Mouse (Mus musculus): ENCODE measurements at regions not wholly inside any gene's neighbourhood (a gene's known extent, or its start where the extent isn't known, plus 50 kb on each side); places are given as distances from the start of the nearest gene placed in this dataset.

DNA sequence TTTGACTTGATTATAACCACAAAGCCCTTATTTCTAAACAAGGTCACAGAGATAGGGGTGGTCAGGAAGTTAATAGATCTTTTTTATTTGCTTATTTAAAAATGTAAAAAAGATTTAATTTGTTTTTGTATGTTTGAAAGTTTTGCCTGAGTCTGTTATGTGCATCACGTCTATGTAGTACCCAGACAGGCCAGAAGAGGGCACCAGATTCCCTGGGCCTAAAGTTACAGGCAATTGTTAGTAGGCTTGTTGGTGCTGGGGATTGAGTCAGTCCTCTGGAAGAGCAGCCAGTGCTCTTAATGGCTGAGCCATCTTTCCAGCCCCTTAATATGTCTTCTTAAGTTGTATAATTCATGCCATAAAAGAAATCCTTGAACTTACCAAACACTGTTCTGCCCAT, 211.5 kb upstream of the 1700012A03Rik start:
- 71% methylated on average over 1 of the region's 1 CpGs for WGBS
- no peak for TF ChIP-seq CTCF (IDR thresholded peaks at IDR 0.05; ENCODE audit: insufficient read depth, low read depth, low read length)
- no peak for TF ChIP-seq POLR2A (IDR thresholded peaks at IDR 0.05; ENCODE audit: insufficient read depth, low read depth, low read length)

DNA sequence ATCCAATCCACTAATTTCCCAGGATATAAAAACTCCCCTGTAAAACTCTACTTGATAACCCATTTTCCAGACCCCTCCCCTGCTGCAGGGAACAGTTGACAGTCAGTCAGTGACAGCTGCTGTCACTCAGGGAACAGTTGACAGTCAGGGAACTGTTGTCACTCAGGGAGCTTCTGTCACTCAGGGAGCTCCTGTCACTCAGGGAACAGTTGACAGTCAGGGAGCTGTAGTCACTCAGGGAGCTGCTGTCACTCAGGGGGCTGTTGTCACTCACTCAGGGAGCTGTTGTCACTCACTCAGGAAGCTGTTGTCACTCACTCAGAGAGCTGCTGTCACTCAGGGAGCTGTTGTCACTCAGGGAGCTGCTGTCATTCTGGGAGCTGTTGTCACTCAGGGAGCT, 214.3 kb upstream of the 1700012A03Rik start:
- Histone ChIP-seq H3K4me1 (ENCODE audit: control insufficient read depth, insufficient read depth, low read length) (no peaks in the 10 kb centered on the region), H3K4me3 (ENCODE audit: insufficient read depth, low read depth, low read length) (no peak overlapping the region), H3K27ac (ENCODE audit: insufficient read depth, low read depth, low read length) (no peak overlapping the region)
- no peak for TF ChIP-seq POLR2A (IDR thresholded peaks at IDR 0.05; ENCODE audit: insufficient read depth, low read depth, low read length)

More for the DNA sequence above, 211.5 kb upstream of the 1700012A03Rik start:
- H3K4me3 ChIP-seq (ENCODE audit: insufficient read depth, low read depth, low read length), result no peak overlapping the region
- no peak overlapping the region for H3K27ac ChIP-seq (ENCODE audit: insufficient read depth, low read depth, low read length)
- no peaks in the 10 kb centered on the region for H3K4me1 ChIP-seq (ENCODE audit: control insufficient read depth, insufficient read depth, low read length)

GRCm38 (mm10) chr6:31834503-31834902, 215.5 kb upstream of the 1700012A03Rik start:
- TF ChIP-seq CTCF (IDR thresholded peaks at IDR 0.05; ENCODE audit: insufficient read depth, low read depth, low read length), result no peak
- 31% methylated on average over 3 of the region's 4 CpGs for WGBS
- Histone ChIP-seq H3K27ac (ENCODE audit: insufficient read depth, low read depth, low read length) (no peak overlapping the region), H3K4me3 (ENCODE audit: insufficient read depth, low read depth, low read length) (no peak overlapping the region), H3K4me1 (ENCODE audit: control insufficient read depth, insufficient read depth, low read length) (no peaks in the 10 kb centered on the region)

DNA sequence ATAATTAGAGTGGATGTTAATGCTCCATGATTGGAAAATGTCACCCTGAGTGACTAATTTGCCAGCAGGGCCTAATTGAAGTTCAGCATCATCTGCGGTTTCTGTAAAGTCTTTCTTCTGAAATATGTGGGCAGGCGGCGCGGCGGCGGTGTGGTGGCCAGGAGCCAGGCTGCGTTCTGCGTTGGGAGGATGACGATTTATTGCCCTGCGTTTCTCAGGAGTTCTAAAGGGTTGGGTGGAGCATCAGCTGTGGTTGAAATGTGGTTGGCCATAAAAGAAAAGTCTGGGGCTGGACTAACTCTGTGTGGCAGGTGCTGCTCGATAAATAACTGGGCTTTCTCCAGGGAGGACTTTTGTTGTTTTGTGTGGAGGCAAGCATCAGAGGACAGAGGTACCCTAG, 219.4 kb upstream of the 1700012A03Rik start:
- TF ChIP-seq POLR2A (IDR thresholded peaks at IDR 0.05; ENCODE audit: insufficient read depth, low read depth, low read length), result no peak
- TF ChIP-seq CTCF (IDR thresholded peaks at IDR 0.05; ENCODE audit: insufficient read depth, low read depth, low read length), result no peak
- Histone ChIP-seq H3K4me1 (ENCODE audit: control insufficient read depth, insufficient read depth, low read length) (no peaks in the 10 kb centered on the region), H3K4me3 (ENCODE audit: insufficient read depth, low read depth, low read length) (no peak overlapping the region), H3K27ac (ENCODE audit: insufficient read depth, low read depth, low read length) (no peak overlapping the region)
- WGBS, result 63% methylated on average over 11 of the region's 11 CpGs

DNA sequence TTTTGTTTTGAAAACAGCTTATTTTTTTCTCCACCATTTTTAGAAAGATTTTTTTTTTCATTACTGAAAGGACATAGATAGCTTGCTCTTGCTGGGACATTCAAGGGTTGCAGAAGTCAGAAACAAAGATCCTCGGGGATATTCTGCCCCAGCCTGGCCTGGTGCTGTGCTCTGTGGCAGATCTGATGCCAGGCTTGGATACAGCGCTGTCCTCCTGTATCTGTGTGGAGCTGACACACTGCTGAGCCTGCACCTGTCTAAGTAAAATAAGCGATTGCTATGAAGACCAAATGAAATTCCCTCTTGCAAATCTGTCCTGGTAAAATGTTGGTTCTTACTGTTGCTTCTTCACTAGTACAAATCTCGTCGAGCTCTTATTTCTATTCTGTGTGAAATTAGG, 226.4 kb upstream of the 1700012A03Rik start:
- H3K4me1 ChIP-seq (ENCODE audit: control insufficient read depth, insufficient read depth, low read length), result no peaks in the 10 kb centered on the region
- no peak overlapping the region for H3K4me3 ChIP-seq (ENCODE audit: insufficient read depth, low read depth, low read length)
- TF ChIP-seq POLR2A (IDR thresholded peaks at IDR 0.05; ENCODE audit: insufficient read depth, low read depth, low read length), result no peak
- TF ChIP-seq CTCF (IDR thresholded peaks at IDR 0.05; ENCODE audit: insufficient read depth, low read depth, low read length), result no peak
- H3K27ac ChIP-seq (ENCODE audit: insufficient read depth, low read depth, low read length), result no peak overlapping the region
- 90% methylated on average over 5 of the region's 5 CpGs for WGBS

GRCm38 (mm10) chr6:31822186-31823085, 227.6 kb upstream of the 1700012A03Rik start:
- WGBS, result 87% methylated on average over 9 of the region's 9 CpGs
- Histone ChIP-seq H3K27ac (ENCODE audit: insufficient read depth, low read depth, low read length) (no peak overlapping the region), H3K4me3 (ENCODE audit: insufficient read depth, low read depth, low read length) (no peak overlapping the region), H3K4me1 (ENCODE audit: control insufficient read depth, insufficient read depth, low read length) (no peaks in the 10 kb centered on the region)
- TF ChIP-seq POLR2A (IDR thresholded peaks at IDR 0.05; ENCODE audit: insufficient read depth, low read depth, low read length), result no peak
- TF ChIP-seq CTCF (IDR thresholded peaks at IDR 0.05; ENCODE audit: insufficient read depth, low read depth, low read length), result no peak

DNA sequence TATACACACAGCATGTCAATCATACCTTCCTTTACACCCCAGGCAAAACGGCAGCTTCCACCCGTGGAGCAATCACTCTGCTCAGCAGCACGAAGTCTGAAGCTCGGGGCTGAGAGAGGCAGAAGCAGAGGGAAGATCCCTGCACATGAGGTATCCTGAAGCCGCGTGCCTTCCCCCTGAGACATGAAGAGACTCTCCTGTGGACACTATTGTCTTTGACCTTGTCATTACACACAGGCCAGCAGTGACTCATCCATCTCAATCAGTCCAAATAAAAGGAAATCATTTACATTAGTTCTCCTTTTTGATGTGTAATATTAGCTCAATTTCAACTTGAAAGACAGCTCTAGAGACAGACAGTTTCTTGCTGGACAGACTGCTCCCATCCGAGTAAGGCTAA, 228.4 kb upstream of the 1700012A03Rik start:
- no peak overlapping the region for H3K27ac ChIP-seq (ENCODE audit: insufficient read depth, low read depth, low read length)
- TF ChIP-seq POLR2A (IDR thresholded peaks at IDR 0.05; ENCODE audit: insufficient read depth, low read depth, low read length) (no peak), CTCF (IDR thresholded peaks at IDR 0.05; ENCODE audit: insufficient read depth, low read depth, low read length) (no peak)
- no peaks in the 10 kb centered on the region for H3K4me1 ChIP-seq (ENCODE audit: control insufficient read depth, insufficient read depth, low read length)
- no peak overlapping the region for H3K4me3 ChIP-seq (ENCODE audit: insufficient read depth, low read depth, low read length)
- 80% methylated on average over 7 of the region's 7 CpGs for WGBS

DNA sequence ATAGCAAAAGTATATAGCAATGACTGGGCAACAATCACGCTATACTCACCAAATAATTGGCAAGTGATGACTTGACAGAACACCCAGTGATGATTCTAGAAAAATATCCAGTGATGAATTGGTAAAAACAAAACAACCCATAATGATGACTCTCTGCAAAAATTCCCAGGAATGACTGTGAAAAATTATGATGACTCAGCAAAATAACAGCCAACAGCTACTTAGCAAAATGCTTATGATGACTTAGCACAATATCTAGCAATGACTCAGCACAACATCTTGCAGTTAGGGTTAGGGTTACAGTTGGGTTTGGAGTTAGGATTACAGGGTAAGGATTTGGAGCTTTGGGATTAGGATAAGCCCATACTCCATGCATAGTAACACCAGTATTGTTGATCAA, 232.4 kb upstream of the 1700012A03Rik start:
- WGBS, result 95% methylated on average over 1 of the region's 1 CpGs
- H3K27ac ChIP-seq (ENCODE audit: insufficient read depth, low read depth, low read length), result no peak overlapping the region
- TF ChIP-seq CTCF (IDR thresholded peaks at IDR 0.05; ENCODE audit: insufficient read depth, low read depth, low read length) (no peak), POLR2A (IDR thresholded peaks at IDR 0.05; ENCODE audit: insufficient read depth, low read depth, low read length) (no peak)
- H3K4me3 ChIP-seq (ENCODE audit: insufficient read depth, low read depth, low read length), result no peak overlapping the region
- no peaks in the 10 kb centered on the region for H3K4me1 ChIP-seq (ENCODE audit: control insufficient read depth, insufficient read depth, low read length)

DNA sequence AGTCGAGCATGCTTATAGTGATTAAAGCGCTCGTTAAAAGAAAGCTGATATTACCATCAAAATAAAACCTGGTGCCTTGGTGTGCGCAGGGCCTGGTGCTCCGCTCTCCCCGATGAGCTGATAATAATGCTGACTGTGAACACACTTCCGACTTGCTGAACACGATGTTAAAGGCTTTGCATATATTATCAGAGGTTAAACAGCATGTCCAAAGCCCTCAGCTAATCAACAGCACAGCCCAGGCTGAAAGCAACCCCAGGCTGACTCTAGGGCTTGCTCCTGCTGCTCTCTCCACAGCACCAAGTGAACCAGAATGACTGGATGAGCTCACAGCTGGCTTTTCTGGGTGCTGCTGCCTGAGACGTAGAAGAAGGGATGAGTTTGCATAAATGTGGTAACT, 238.2 kb upstream of the 1700012A03Rik start:
- TF ChIP-seq CTCF (IDR thresholded peaks at IDR 0.05; ENCODE audit: insufficient read depth, low read depth, low read length) (no peak), POLR2A (IDR thresholded peaks at IDR 0.05; ENCODE audit: insufficient read depth, low read depth, low read length) (no peak)
- H3K4me3 ChIP-seq (ENCODE audit: insufficient read depth, low read depth, low read length), result no peak overlapping the region
- WGBS, result 49% methylated on average over 9 of the region's 9 CpGs
- no peak overlapping the region for H3K27ac ChIP-seq (ENCODE audit: insufficient read depth, low read depth, low read length)
- H3K4me1 ChIP-seq (ENCODE audit: control insufficient read depth, insufficient read depth, low read length), result peaks cover 9% of the 10 kb centered on the region

Measured in olfactory bulb, adult 2 months (tissue).